Mouse (Mus musculus) C2C12 (cell line): ENCODE measurements around the gene Scyl2. TPM values are rescaled to one million over a fixed set of nuclear protein-coding genes. Genes with fewer than 3 reads are reported as not detected.

Experiments
- H3K27me3 ChIP-seq: one replicate; pipeline ENCODE4 v1.6.1; 2011; ENCODE audit not compliant: control insufficient read depth, insufficient read depth, insufficient read length
- H3K36me3 ChIP-seq: one replicate; pipeline ENCODE4 v1.6.1; 2011; ENCODE audit not compliant: control insufficient read depth, insufficient read depth
- H3K4me3 ChIP-seq: one replicate; pipeline ENCODE4 v1.5.1; 2011; ENCODE audit warnings: mild to moderate bottlenecking, control low read depth; ENCODE audit not compliant: poor library complexity, insufficient read depth, severe bottlenecking
- H3K79me2 ChIP-seq: one replicate; pipeline ENCODE4 v1.6.1; 2011; ENCODE audit not compliant: control insufficient read depth, insufficient read depth
- H3K79me3 ChIP-seq: one replicate; pipeline ENCODE4 v1.6.1; 2011; ENCODE audit warnings: low read depth, control low read depth
- H3ac ChIP-seq: one replicate; pipeline ENCODE3; 2011; ENCODE audit warnings: low read depth; ENCODE audit not compliant: control insufficient read depth, insufficient read length
- CEBPB ChIP-seq: IDR thresholded peaks from one replicate; pipeline ENCODE4 v1.6.1; 2011; ENCODE audit warnings: low read depth, mild to moderate bottlenecking, control low read depth, moderate library complexity
- CTCF ChIP-seq: IDR thresholded peaks from one replicate; pipeline ENCODE4 v1.5.1; 2011; ENCODE audit not compliant: control insufficient read depth, insufficient read depth, insufficient read length
- FOSL1 ChIP-seq: IDR thresholded peaks from one replicate; pipeline ENCODE4 v1.8.0; 2011; ENCODE audit warnings: mild to moderate bottlenecking, low read length; ENCODE audit not compliant: poor library complexity, insufficient read depth, severe bottlenecking
- MAX ChIP-seq: IDR thresholded peaks from one replicate; pipeline ENCODE4 v1.6.1; 2011; ENCODE audit warnings: mild to moderate bottlenecking, control low read depth
- MYOD1 ChIP-seq: IDR thresholded peaks from one replicate; pipeline ENCODE4 v1.6.1; 2011; ENCODE audit warnings: low read depth; ENCODE audit not compliant: control insufficient read depth, insufficient read length
- MYOG ChIP-seq: IDR thresholded peaks from one replicate; pipeline ENCODE4 v1.6.1; 2011; ENCODE audit not compliant: control insufficient read depth, insufficient read length; ENCODE audit errors: extremely low read depth
- USF1 ChIP-seq: IDR thresholded peaks from one replicate; pipeline ENCODE4 v1.6.1; 2011; ENCODE audit warnings: low read depth, mild to moderate bottlenecking, control low read depth, moderate library complexity
- polyA plus RNA-seq: library from polyadenylated mRNA; unstranded; fragments of >200 nt; fragmentation: generic; extraction: Trizol; gene quantifications from one replicate; pipeline ENCODE4 v1.2.1, GENCODE M21; 2012; ENCODE audit warnings: missing spikeins

Scyl2 gene
- polyA plus RNA-seq, 1 experiment: 6.7 TPM

DNA sequence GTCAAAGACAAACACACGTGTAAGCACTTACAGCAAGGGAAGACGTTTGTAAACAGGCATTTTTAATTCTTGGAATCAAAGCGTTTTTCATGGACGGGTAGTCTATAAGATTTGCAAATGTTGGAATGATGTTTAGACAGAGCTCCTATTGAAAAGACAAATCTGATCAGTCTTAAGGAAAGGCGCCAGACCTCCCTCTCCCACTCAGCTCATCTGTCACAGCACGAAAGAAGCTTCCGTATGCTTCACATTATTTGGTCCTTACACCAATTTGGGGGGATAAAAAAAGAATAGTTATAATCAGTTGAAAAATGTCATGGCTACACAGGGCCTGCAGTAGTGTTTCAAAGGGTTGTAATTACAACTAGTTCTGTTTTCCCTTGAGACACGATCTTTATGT is 33.2 kb downstream of the Scyl2 start:
- Histone ChIP-seq H3ac (no peak overlapping the region), H3K79me2 (no peaks in the 10 kb centered on the region), H3K36me3 (peaks cover 70% of the 10 kb centered on the region), H3K27me3 (no peaks in the 10 kb centered on the region), H3K79me3 (no peaks in the 10 kb centered on the region), H3K4me3 (no peak overlapping the region)
- no peak for TF ChIP-seq CTCF
- TF ChIP-seq USF1: no peak
- no peak for TF ChIP-seq MYOD1

DNA sequence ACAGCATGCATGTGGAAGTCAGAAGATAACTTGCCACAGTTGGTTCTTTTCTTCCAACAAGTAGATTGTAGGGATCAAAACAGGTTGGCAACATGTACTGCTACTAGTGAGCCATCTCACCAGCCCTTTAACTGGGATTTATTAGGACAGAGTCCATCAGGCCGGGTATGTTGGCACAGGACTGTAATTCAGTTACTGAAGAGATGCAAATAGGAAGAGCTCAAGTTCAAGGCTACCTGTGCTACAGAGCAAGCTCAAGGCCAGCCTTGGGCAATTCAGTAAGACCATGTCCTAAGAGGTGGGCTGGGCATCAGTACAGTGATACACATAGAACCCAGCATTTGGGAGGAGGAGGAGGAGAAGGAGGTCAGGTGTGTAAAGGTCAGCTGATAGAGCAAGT is 34.4 kb downstream of the Scyl2 start:
- H3K27me3 ChIP-seq: no peaks in the 10 kb centered on the region
- H3K79me2 ChIP-seq: no peaks in the 10 kb centered on the region
- TF ChIP-seq MAX (no peak), MYOD1 (no peak), USF1 (no peak), CEBPB (no peak), CTCF (no peak), MYOG (no peak), FOSL1 (no peak)
- H3ac ChIP-seq: no peak overlapping the region
- no peak overlapping the region for H3K4me3 ChIP-seq
- no peaks in the 10 kb centered on the region for H3K79me3 ChIP-seq
- H3K36me3 ChIP-seq: peaks cover 68% of the 10 kb centered on the region

DNA sequence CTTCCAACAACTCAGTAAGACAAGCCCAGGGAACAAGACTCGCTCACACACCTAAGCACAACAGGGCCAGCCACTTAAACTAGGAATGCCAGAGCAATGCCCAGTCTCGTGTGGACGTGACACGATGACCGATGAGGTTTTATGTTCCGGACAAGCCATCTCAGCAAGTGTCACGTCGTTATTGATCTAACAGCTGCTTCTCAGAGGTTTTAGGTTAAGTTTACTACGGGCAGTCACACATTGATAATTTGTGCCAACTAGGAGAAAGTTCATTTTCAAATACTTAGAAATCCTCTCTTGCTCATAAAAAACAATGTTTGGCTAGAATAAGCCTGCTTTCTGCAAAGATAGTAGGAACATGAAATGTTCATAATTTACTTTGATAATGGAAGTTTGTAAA is 39.2 kb downstream of the Scyl2 start:
- H3K79me3 ChIP-seq: no peaks in the 10 kb centered on the region
- TF ChIP-seq MYOG (no peak), MYOD1 (no peak), MAX (no peak), CTCF (no peak), CEBPB (no peak)
- H3K36me3 ChIP-seq: peaks cover 57% of the 10 kb centered on the region
- no peaks in the 10 kb centered on the region for H3K79me2 ChIP-seq
- no peaks in the 10 kb centered on the region for H3K27me3 ChIP-seq
- H3K4me3 ChIP-seq: no peak overlapping the region
- H3ac ChIP-seq: no peak overlapping the region

DNA sequence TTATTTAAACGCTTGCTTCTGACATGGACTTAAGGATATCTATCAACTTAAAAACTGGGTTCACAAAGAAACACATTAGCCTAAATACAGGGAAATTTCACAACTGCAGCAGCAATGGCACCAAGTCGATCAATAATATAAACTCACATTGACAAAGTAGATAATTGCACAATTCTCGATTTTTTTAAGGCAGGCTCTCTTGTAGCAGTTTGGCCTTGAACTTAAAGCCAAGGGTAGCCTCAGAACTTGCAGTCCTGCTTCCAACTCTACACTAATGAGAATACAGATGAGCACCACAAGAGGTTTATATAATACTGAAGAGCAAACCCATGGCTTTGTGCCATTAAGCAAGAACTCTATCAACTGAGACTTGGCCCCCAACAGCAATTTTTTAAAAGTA is 49.1 kb downstream of the Scyl2 start:
- no peaks in the 10 kb centered on the region for H3K79me2 ChIP-seq
- no peaks in the 10 kb centered on the region for H3K27me3 ChIP-seq
- no peak overlapping the region for H3ac ChIP-seq
- H3K36me3 ChIP-seq: peaks cover 24% of the 10 kb centered on the region
- TF ChIP-seq MAX (no peak), USF1 (no peak), CEBPB (no peak), CTCF (no peak), MYOG (no peak), MYOD1 (no peak), FOSL1 (no peak)
- no peaks in the 10 kb centered on the region for H3K79me3 ChIP-seq
- no peak overlapping the region for H3K4me3 ChIP-seq

DNA sequence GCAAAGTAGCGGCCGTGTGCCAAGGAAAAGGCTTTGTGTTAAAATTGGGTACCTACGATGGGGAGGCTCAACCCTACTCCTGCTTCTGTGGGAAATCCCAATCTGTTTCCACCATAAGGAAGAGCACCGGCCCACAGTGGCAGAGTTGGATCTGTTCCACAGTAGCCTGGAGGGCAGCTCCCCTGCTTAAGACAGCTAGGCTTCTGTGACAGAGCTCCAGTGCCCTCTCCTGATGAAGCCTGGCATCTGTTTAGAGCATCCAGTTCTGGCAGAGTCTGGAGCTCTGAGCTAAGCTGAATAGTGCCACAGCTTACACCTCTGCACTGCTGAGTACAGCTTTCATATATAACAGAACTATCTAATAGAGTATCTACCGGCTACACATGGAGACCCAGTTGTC is 51.1 kb downstream of the Scyl2 start:
- Histone ChIP-seq H3K79me2 (no peaks in the 10 kb centered on the region), H3K27me3 (no peaks in the 10 kb centered on the region), H3K36me3 (peaks cover 5% of the 10 kb centered on the region), H3ac (no peak overlapping the region), H3K79me3 (no peaks in the 10 kb centered on the region), H3K4me3 (no peak overlapping the region)
- no peak for TF ChIP-seq CEBPB
- TF ChIP-seq MYOG: no peak
- no peak for TF ChIP-seq MAX
- no peak for TF ChIP-seq USF1
- no peak for TF ChIP-seq MYOD1
- no peak for TF ChIP-seq FOSL1
- TF ChIP-seq CTCF: no peak

DNA sequence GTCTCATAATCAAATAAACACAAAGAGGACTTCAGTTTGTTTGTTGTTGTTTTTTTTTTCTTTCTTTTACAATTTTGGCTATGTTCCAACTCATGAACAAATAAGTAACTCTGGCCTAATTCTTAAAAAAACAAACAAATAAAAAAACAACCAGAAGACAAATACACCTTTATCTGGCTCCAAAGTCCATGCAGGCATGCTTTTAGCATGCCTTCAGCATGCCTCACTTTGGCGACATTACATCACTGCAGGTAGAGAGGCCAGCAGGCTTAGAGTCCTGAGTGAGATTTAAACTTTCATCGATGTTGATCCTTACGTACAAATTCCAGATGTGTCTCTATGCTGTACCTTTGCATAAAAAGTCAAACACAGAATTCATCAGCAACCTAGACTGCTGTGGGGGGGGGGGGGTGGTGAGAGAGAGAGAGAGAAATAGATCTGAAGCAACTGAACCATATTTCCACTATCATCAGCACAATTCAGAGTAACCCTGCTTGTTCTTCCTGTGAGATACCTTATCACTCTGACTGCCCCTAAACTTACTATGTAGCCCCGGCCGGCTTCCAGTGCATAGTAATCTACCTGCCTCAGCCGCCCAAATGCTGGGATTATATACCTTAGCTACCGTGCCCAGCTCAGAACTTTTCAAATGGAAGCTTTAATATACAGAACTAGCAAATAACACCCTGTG is 52.2 kb downstream of the Scyl2 start:
- Histone ChIP-seq H3K27me3 (no peaks in the 10 kb centered on the region), H3K4me3 (no peak overlapping the region), H3K36me3 (no peaks in the 10 kb centered on the region), H3ac (no peak overlapping the region), H3K79me3 (no peaks in the 10 kb centered on the region), H3K79me2 (no peaks in the 10 kb centered on the region)
- TF ChIP-seq MYOD1: no peak
